Mouse (Mus musculus) left cerebral cortex, postnatal 10 days (tissue): ENCODE measurements around the gene Mss51. TPM values are rescaled to one million over a fixed set of nuclear protein-coding genes. Genes with fewer than 3 reads are reported as not detected.

ENCODE experiments used
- DNase-seq, 2 experiments: peaks; one replicate each; pipeline ENCODE4 v3.0.0; 2021 to 2022; ENCODE audit warnings: low spot score in 2 of 2, mixed read lengths in 1 of 2; ENCODE audit errors: extremely low spot score in 1 of 2
- intact Hi-C: fragments of 180-260 bp; cut with DNase I; formaldehyde crosslinking; loops from one replicate; pipeline ENCODE4 v1.15.1; 2025
- total RNA-seq, 2 experiments: library from RNA; stranded (reverse); gene quantifications; 2 replicates each; pipeline ENCODE4 v1.2.3; 2021

The Mss51 gene
- 1 to 10 TPM in 1 of 2 experiments, under 1 TPM in 1; 0.97 to 1.1 TPM for total RNA-seq

DNA sequence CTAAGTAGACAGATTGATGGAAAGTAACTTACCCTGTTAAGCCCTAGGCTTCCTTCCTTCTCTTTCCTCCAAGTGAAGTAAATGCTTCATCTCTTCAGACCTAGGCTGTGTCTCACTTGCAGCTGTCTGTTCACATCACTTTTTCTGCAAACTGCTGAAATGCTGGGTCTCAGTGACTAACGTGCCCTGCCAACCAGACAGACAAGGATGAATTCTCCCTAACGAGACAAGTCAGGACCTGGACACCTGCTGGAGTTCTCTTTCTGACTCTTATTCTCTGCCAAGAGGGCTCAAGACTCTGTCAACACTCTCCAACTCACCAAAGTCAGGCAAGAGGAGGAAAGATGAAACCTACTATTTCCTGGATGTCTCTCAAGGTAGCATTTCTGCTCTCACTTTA is at the start of gene Mss51:
Mss51 (minus strand) TSS at position 299 of the 400 bp plus-strand sequence.
- DNase-seq = no peak
- intact Hi-C loops = no loop called here

- DNase-seq = peak; percentile 78 to 90
- intact Hi-C loops = no loop called here
Measured at GRCm38 (mm10) chr14:20546415-20546814, 49.7 kb upstream of the Mss51 start, which contains the start of gene Ppp3cb. Gene Ppp3cb, minus strand, starts transcription at chr14:20546573.

GRCm38 (mm10) chr14:20545529-20546331 is 49.0 kb upstream of the Mss51 start:
- peak; percentile 65 to 93 for DNase-seq
- intact Hi-C loops = no loop called here

DNA sequence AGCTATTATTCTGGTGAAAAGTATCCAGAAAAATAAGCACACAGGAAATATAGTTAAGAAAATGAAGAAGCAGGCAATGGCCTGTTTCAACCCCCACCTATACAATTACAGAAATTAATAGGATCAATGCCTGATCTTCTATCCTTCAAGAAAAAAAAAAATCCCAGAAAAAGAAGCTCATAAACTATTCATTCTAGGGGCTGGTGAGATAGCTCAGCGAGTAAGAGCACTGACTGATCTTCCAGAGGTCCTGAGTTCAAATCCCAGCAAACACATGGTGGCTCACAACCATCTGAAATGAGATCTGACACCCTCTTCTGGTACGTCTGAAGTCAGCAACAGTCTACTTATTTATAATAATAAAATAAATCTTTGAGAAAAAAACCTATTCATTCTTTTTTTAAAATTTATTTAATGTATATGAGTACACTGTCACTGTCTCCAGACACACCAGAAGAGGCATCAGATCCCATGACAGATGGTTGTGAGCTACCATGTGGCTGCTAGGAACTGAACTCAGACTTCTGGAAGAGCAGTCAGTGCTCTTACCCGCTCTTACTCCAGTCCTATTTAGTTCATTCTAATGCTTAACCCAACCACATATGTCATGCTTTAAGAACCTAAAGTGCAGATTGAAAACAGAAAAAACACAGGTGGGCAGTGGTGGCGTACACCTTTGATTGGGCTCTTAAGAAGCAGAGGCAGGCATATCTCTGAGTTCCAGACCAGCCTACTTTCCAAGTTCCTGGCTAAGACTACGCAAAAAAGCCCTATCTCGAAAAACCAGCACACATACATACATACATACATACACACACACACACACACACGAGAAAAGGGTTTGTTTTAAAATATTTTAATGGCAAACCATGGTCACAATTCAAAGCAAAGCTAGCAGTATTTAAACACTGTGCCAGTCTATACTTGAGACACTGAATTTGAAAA is 48.0 kb upstream of the Mss51 start:
- intact Hi-C loops = no loop called here
- DNase-seq = no peak

GRCm38 (mm10) chr14:20529643-20530042 is 32.9 kb upstream of the Mss51 start:
- no peak for DNase-seq
- intact Hi-C loops = no loop called here

DNA sequence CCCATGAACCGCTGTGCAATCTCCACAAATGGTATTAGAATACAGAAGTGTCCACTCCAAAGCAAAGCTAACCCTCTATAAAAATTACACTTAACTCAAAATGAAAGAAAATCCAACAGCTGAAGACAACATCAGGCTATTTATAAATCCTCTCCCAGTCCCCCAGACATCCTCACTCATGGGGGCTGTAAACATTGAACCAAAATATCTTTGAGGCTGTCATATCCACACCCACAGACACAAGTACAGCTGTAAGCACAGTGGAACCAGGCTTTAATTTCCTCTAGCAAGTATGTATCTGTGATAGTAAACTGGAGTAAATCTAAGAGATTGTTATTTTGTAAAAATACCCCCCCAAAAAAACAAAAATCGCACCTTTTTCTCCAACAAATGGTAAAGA is 23.5 kb upstream of the Mss51 start:
- intact Hi-C loops = no loop called here
- no peak for DNase-seq

GRCm38 (mm10) chr14:20508424-20508823 is 11.7 kb upstream of the Mss51 start:
- no peak for DNase-seq
- intact Hi-C loops = no loop called here

GRCm38 (mm10) chr14:20502966-20503365 is 6.3 kb upstream of the Mss51 start:
- no peak for DNase-seq
- intact Hi-C loops = no loop called here

DNA sequence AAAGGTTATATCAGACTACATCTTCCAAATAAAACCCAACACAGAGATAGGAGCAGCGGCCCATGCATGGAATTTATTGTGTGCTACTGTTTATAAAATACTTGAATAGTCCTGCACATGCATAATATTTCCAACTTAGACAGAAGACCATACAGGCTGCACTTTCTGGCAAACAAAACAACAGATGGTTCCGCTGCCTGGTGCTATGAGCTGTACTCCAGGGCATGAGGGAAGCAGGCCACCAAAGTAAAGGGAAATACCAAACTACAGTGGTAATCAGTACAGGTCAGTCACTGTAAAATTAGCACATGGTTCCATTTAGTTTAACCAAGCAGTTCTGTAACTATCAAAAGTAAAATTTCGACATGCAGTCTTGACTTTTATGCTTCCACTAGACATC is 3.3 kb upstream of the Mss51 start:
- no peak for DNase-seq
- intact Hi-C loops = no loop called here

DNA sequence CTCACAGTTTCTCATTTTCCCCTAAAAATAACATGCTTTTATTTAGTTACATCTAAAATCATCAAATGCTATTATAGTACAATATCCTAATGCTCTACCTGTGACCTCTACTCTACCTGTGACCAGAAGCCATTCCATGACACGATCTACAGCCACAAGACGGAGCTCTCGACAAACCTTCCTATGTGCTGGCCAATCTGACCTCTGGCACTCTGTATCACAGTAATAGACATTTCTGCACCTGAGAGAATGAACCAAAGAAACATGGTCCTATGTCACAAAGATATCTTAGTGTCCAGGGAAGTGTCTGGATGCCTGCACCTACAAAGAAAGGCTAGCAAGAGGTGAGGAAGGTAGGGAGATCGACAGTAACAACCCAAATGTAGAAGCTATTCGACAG is 10.7 kb downstream of the Mss51 start:
- DNase-seq = no peak
- intact Hi-C loops = no loop called here

DNA sequence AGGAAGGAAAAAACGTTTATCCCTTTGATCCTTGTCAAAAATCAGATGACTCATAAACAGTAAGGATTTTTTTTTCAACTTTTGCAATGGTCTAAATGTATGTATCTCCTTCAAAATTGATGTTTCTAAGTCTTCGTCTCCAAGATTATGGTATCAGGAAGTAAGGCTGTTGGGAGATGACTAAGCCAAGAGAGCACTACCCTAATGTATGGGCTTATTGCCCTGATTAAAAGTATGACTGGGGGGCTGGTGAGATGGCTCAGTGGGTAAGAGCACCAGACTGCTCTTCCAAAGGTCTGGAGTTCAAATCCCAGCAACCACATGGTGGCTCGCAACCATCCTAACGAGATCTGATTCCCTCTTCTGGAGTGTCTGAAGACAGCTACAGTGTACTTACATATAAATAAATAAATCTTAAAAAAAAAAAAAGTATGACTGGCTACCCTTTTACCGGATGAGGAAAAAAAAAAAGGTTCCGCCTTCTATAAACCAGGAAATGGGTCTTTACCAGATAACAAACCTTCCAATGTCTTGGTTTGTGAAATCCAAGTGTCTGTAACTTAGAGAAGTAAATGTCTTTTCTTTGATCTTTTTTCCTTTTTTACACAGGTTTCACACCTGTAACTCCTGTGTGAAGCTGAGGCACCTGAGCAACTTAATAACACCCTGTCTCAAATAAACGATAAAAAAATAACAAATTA is 14.5 kb downstream of the Mss51 start:
- intact Hi-C loops = no loop called here

GRCm38 (mm10) chr14:20481211-20481610 is 15.5 kb downstream of the Mss51 start:
- intact Hi-C loops = no loop called here
- DNase-seq = peak in 1 of 2 experiments; percentile 29

More for the DNA sequence above, 14.5 kb downstream of the Mss51 start:
- no peak for DNase-seq

GRCm38 (mm10) chr14:20480195-20480579 is 16.5 kb downstream of the Mss51 start:
- intact Hi-C loops = no loop called here
- no peak for DNase-seq

- intact Hi-C loops = no loop called here
- peak; percentile 44 to 85 for DNase-seq
Measured at GRCm38 (mm10) chr14:20479291-20480194, 17.2 kb downstream of the Mss51 start, which contains the start of gene Anxa7. Gene Anxa7, minus strand, starts transcription at chr14:20480133.

DNA sequence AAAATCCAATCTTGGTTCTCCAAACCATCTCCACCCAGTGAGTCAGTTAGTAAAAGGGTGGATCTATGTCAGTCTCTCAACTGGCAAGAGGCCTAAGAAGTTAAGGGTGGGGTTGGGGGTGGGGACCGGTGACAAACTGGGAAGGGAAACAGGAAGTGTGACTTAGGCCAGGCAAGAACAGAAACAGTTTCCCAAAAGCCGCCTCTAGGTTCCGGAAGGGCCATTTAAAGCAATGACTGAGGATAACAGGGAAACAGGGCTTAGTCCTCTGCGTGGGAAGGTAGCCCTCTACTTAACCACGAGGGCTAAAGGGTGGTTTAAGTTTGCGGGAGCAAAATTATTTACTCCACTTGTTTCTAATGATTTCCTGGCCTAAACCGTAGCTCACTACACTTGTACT is 17.9 kb downstream of the Mss51 start:
- DNase-seq = peak in 1 of 2 experiments; percentile 46
- intact Hi-C loops = no loop called here

DNA sequence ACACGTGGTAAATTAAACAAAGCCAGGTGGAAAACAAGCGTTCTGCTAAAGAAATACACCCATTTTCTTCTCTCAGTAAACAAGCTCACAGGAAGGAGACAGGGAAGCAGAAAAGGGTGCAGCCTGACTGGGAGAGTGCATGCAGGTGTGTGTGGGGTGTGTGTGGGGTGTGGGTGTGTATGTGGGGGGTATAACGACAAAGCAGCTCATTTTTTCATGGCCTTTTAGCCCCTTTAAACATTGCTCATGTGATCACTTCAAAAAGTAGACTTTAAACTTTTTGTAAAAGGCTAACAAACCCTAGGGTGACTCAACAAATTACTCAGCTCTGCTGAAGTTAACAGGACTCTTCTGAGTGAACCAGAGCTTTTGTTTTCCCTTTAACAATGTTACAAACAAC is 18.3 kb downstream of the Mss51 start:
- intact Hi-C loops = no loop called here
- DNase-seq = no peak

DNA sequence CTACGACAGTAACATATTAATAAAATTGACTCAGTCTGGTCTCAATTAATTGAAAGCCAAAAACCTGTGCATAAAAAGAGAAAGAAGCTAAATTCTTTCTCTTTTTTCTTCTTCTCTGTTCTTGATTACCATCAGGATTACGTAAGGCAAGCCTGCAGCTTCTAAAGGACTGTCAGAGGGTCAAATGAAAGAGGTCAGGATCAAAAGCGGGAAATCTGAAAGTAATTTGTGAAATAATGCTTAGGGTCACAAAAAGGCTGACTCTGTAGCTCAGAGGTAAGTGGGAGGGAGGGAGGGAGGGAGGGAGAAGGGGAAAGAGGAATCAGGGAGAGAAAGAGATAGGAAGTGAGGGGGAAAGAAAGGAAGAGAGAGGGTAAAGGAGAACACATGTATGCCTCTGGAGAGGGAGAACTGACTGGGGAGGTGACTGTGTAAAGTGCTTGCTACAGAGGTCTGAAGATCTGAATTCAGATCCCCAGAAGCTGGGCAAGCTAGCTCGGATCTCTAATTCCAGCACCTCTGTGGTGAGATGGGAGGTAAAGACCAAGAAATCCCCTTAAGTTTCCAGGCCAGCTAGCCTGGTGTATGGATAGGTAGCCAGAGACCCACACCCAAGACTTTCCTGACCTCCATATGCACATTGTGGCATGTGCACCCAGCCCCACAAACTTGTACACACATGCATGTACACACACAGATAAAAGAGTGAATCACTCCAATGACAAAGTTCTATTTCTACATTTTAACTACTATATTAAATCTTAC is 19.3 kb downstream of the Mss51 start:
- intact Hi-C loops = no loop called here
- DNase-seq = no peak
